Mouse (Mus musculus): ENCODE results near the gene Foxd1.

GRCm38 (mm10) chr13:98357433-98358423, 3.7 kb downstream of the Foxd1 start:
- TF ChIP-seq CTCF (IDR thresholded peaks at IDR 0.05; ENCODE audit: low read depth, low read length) (no peak), GATA1 (IDR thresholded peaks at IDR 0.05; ENCODE audit: borderline replicate concordance, low read length) (no peak), POLR2AphosphoS5 (IDR thresholded peaks at IDR 0.05; ENCODE audit: insufficient replicate concordance, low read depth, low read length) (no peak), TAL1 (conservative IDR thresholded peaks at IDR 0.05; ENCODE audit: low read depth, low read length) (no peak)
